Mouse (Mus musculus) cerebellum, adult (tissue): Measurements from ENCODE around the gene Srrt.

Source experiments
- ATAC-seq: cut with Nextera tagmentation; 2 replicates; pipeline ENCODE4 v1.9.2; 2017; ENCODE audit warnings: mild to moderate bottlenecking, moderate library complexity, mixed read lengths; ENCODE audit not compliant: insufficient number of reproducible peaks, low FRiP score, low TSS enrichment

Srrt gene

GRCm38 (mm10) chr5:137338663-137339289 is 31.3 kb upstream of the Srrt start:
- ATAC-seq = no peak

GRCm38 (mm10) chr5:137338256-137338655 is 30.8 kb upstream of the Srrt start:
- ATAC-seq = peak; percentile 81

GRCm38 (mm10) chr5:137337190-137337589 is 29.7 kb upstream of the Srrt start:
- ATAC-seq = no peak

GRCm38 (mm10) chr5:137335066-137335465 is 27.6 kb upstream of the Srrt start:
- no peak for ATAC-seq

GRCm38 (mm10) chr5:137334317-137334716 is 26.8 kb upstream of the Srrt start:
- no peak for ATAC-seq

- ATAC-seq = peak; percentile 57; the same call in 1 of the 2 replicates
Measured at GRCm38 (mm10) chr5:137333512-137334174, 26.2 kb upstream of the Srrt start, which contains the start of gene Slc12a9. Gene Slc12a9, minus strand, starts transcription at chr5:137333597.

- no peak for ATAC-seq
Measured at GRCm38 (mm10) chr5:137332857-137333511, 25.5 kb upstream of the Srrt start.

- no peak for ATAC-seq
Measured at GRCm38 (mm10) chr5:137330910-137331309, 23.4 kb upstream of the Srrt start.

- no peak for ATAC-seq
Measured at GRCm38 (mm10) chr5:137320996-137321395, 13.5 kb upstream of the Srrt start.

GRCm38 (mm10) chr5:137318570-137318969 is 11.1 kb upstream of the Srrt start:
- no peak for ATAC-seq

- ATAC-seq = no peak
Measured at GRCm38 (mm10) chr5:137317361-137317760, 9.9 kb upstream of the Srrt start.

- ATAC-seq = no peak
Measured at GRCm38 (mm10) chr5:137315084-137315903, 7.8 kb upstream of the Srrt start.

- no peak for ATAC-seq
Measured at GRCm38 (mm10) chr5:137314193-137315083, 7.0 kb upstream of the Srrt start, which contains the start of gene Trip6. Gene Trip6, minus strand, starts transcription at chr5:137314404.

GRCm38 (mm10) chr5:137313466-137314192 is 6.2 kb upstream of the Srrt start:
- no peak for ATAC-seq

GRCm38 (mm10) chr5:137308356-137308755 is 882 bp upstream of the Srrt start:
- no peak for ATAC-seq

- no peak for ATAC-seq
Measured at GRCm38 (mm10) chr5:137306439-137307005, 952 bp downstream of the Srrt start.

- ATAC-seq = no peak
Measured at GRCm38 (mm10) chr5:137305822-137306221, 1.7 kb downstream of the Srrt start.

GRCm38 (mm10) chr5:137304816-137305215 is 2.7 kb downstream of the Srrt start:
- ATAC-seq = no peak

GRCm38 (mm10) chr5:137304165-137304564 is 3.3 kb downstream of the Srrt start:
- ATAC-seq = no peak
